Mouse (Mus musculus) monocyte, adult 2 months (primary cell): ENCODE measurements around the gene Pfdn2.

Source experiments
- DNase-seq, 2 experiments: peaks; one replicate each; pipeline ENCODE4 v3.0.0; 2022; ENCODE audit warnings: low spot score in 2 of 2, low read depth in 1 of 2

Gene Pfdn2

DNA sequence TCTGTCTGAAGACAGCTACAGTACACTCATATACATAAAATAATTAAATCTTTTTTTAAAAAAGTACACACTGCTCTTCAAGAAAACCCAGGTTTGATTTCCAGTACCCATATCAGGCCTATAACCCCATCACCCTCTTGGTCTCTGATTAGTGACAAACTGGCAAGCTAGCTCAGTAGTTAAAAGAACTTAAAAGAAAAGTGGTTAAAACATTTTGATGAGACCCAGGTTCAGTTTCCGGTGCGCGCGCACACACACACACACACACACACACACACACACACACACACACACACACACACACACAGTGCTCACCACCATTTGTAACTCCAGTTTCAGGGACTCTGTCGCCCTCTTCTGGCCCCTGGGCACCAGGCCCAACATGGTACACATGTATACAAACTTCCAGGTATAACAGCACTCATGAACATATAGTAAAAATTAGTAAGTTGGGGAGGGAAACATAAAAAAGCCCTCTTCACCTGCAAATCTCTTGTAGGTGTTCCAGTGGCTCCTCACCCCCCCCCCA is 10.4 kb downstream of the Pfdn2 start:
- no peak for DNase-seq

DNA sequence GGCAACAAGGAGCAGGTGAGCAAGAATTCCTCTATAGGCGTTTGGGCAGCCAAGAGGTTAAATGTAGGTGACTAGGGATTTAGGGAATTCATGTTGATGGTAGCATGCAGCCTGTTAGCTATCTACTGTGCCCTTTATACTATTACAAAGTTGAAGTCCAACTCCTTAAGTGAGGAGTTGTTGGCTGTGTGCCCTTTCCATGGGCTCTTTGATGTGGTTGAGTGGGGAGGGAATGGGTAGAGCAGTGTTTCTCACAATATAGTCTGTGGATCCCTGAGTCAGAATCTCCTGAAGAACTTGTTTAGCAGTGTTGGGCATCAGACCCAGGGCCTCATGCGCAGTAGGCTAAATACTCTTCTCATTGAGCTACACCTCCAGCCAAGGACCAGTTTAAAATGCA is 11.3 kb downstream of the Pfdn2 start:
- no peak for DNase-seq

DNA sequence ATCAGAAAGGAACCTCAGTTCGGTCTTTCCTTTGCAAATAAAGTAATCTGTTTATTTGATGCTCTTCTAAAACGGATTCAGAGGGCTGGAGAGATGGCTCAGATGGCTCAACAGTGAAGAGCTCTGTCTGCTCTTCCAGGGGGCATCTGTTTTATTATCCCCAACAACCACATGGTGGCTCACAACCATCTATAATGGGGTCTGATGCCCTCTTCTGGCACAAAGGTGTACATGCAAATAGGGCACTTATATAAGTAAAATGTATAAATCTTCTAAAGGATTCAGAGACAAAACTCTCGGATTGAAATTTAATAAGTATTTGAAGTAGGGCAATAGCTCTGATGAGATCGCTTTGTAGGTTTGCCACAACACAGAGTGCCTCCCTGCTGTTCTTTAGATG is 13.0 kb downstream of the Pfdn2 start:
- peak in 1 of 2 experiments; percentile 23 for DNase-seq

DNA sequence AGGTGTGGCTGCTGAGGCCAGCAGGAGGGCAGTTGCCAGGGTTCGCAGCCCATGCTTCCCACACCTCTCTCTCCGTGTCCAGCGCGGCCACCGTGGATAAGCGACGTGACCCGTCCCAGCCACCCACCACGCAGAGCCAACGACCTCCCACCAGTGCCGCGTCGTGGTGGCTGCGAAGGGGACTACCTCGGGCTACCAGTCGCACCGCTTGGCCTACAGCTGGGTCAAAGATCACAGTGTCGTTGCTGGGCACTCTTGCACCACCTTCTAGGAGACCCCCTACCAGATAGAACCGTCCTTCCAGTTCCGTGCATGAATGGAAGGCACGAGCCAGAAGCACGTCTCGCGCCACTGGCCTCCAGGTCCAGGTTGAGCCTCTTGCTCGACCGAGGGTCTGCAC is 14.8 kb downstream of the Pfdn2 start:
- DNase-seq: no peak

DNA sequence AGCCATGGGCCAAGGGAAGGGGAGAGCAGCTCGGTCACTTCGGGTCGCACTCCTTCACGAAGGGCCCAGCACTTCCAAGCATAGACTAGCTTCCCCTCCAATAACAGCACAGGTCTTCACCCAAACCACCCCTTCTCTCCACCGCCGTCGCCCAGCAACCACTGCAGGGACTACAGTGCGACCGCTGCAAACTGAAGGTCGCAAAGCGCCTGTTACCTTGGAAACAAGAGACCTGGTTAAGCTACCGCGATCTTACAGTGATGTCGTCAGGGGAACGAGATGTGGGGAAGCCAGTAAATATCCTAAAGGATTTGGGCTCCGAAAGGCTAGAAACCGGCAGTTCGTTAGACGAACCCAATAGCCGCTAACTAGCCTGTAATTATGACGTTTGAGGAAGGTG is 15.2 kb downstream of the Pfdn2 start, which contains the start of gene Klhdc9:
Gene Klhdc9, minus strand, starts transcription at position 143 of the 400 bp plus-strand sequence.
- DNase-seq: peak; percentile 65 to 68

DNA sequence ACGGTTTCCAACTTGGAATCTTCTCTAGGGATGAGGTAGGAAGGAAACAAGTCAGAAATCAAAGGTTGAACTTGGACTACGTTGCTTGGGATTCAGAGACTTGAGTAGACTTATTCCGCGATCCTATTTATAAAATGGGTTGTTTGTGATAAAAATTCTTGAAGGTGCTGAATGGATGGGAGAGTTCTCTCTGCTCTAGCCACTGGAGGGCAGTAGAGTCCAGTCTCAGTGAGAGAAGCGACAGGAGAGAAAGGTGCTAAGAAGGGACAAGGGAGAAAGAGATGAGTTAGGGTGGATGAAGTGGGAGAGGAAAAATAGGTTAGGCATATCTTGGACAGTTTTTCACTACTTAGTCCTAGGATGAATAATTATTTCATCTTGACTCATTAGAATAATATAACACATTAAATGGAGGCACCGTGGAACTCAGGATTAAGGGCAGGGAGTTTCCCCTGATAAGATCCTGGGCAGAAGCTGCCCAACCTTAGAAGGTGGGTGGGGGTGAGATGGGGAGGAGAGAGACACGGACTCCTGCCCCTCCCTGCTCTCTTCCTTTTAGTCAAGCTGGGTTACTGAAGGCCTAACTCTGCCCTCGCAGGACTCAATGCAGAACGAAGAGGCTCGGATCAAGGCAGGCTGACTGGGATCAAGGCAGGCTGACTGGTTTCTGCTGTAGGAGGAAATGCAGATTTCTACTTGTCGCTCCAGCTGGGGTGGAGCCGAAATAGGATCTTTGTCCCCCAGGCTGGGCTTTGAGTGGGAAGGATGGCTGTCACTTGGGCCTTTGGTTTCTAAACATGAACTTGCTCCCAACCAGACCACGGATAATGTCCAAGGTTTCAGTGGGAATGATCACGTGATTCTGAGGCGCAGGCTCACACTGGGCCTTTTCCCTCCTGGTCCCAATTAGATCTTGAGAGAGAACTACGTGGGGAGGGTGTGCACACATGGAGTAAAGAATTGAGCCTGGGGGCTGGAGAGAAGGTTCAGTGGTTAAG is 15.9 kb downstream of the Pfdn2 start:
- peak in 1 of 2 experiments; percentile 30 for DNase-seq

DNA sequence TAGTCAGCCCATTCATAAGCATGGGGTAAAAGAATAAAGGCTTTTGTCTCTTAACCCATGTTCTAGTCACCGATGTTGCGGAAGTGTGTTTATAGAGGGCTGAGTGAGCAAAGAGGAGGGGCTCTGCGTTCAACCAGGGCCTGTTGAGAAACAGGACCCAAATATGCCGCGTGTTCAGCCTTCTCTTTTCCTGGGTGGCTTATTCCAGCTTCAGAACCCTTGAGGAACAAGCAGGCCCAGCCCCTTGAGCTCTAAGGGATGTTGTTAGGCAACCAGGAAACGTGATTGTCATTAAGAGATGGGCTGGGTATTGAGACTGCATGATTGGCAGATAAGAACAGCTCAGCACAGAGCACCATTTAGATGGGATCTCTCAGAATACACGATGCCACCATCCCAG is 20.5 kb downstream of the Pfdn2 start:
- DNase-seq: no peak

DNA sequence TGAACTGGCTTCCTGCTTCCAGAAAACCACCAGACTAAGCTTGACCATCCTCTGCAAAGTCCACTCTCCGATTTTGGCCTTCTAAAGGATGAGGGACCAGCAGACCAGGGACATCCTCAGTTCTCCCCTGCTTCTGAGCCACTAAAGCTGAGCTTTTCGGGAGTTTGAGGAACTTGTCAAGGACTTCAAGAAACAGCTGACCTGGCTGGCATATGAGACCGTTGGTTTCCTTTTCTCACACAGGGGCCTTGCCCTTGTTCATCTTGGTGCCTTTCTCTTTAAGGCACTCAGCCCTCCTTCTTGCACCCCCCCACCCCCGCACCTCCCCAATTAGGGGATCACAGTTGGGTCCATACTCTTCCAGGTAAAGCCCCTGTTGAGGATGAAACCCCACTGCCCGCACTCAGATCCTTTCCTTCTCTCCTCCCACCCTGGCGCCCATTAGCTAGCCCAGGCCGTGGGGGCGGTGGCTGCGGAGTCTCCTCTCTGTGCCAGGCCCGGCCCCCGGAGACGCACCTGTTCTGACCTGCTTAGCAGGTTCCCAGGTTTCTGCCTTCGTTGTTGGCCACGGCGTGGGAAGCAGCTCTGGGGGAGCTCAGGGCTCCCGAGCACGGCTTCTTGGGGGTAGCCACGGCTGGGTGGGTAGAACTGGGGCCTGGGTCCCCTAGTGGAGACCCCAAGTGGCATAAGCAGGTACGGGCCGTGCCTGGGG is 24.5 kb downstream of the Pfdn2 start, which contains the start of gene Nectin4:
Gene Nectin4, plus strand, starts transcription at position 255 of the 712 bp plus-strand sequence.
- DNase-seq: no peak

DNA sequence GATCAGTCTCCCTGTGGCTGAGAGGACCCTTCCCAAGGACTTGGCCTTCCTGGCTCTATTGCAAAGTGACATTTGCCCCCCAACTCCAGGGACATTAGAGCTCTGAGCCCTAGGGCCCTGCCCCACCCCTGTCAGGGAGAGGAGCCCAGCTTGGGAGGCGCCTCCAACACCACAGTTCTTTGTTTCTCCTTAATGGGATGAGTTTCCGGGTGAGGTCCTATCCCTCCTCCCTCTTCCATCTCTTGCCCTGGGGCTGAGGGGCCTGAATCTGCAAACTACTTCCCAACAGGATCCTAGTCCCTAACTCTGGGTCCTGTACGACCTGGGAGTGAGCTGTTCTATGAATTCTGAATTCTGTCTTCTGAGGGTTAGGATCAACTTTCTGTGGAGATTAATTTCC is 27.4 kb downstream of the Pfdn2 start:
- DNase-seq: no peak

DNA sequence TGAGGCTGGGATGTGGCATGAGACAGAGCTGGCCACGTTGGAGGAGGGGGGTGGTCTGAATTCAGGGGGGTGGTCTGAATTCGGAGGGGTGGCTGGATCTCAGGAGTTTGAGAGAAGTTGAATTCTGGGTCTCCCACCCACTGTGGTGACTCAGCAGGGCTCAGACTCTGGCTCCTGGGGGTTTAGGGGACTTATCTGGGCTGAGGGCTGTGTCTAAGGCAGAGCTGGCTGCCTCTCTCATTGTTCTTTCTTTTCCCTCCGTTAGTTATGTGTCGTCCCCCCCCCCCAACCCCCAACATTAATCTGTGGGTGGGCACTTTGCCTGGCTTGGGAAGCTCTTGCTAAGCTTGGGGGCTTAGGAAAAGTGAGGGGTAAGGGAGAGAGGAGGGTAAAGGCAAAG is 28.5 kb downstream of the Pfdn2 start:
- no peak for DNase-seq

DNA sequence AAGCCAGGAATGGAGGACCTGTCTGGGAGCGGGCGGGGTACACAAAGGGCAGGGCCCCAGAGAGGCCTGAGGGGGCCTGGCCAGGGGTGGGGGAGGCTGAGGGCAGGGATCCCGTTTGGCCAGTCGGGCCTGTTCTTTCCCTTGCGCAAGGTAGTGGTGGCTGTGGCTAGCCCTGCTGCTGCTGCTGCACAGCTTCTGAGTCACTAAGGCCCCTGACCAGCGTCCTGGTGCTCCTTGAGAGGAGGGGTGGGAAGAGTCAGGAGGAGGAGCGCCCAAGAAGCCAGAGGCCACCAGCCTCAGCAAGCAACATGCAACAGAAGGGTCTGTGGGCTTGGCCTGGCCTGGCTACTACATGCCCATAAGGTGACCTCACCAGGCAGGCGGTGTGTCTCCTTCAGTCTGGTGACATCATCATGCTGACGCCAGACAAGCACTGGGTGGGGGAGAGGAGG is 30.2 kb downstream of the Pfdn2 start:
- no peak for DNase-seq

DNA sequence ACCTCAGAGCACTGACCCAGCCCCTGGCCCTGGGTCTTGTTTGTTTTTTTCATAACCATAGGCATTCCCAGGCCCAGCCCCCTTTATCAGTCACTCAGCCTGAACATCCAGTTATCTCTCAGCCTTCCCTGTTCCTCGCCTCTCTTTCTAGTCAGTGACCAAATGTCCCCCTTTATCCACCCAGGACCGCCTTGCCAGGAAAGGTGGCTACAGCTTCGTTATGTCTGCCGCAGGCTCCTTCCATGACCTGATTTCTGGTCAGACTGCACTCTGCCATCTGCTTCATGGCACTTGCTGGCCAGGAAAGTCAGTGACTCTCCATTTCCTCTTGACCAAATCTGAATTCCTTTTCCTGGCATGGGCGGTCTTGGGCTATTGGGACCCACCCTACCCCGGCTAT is 32.8 kb downstream of the Pfdn2 start:
- no peak for DNase-seq

DNA sequence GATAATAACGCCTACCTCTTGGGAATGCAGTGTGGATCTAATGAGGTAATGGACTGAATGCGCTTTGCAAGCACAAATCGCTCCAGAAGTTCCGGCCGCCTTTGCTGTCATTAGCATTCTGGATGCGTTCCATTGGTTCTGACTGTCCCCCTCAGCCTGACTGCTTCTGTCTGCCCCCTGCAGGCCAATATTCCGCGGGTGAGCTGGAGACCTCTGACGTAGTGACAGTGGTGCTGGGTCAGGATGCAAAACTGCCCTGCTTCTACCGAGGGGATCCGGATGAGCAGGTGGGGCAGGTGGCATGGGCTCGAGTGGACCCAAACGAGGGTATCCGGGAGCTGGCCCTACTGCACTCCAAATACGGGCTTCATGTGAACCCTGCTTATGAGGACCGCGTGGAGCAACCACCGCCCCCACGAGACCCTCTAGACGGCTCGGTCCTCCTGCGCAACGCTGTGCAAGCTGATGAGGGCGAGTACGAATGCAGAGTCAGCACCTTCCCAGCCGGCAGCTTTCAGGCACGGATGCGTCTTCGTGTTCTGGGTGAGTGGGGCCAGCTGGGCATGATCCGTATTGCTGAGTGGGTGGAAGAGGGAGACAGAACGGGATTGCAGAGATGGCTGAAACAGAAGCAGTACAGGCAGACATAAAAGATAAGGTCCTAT is 34.6 kb downstream of the Pfdn2 start:
- DNase-seq: peak in 1 of 2 experiments; percentile 70

DNA sequence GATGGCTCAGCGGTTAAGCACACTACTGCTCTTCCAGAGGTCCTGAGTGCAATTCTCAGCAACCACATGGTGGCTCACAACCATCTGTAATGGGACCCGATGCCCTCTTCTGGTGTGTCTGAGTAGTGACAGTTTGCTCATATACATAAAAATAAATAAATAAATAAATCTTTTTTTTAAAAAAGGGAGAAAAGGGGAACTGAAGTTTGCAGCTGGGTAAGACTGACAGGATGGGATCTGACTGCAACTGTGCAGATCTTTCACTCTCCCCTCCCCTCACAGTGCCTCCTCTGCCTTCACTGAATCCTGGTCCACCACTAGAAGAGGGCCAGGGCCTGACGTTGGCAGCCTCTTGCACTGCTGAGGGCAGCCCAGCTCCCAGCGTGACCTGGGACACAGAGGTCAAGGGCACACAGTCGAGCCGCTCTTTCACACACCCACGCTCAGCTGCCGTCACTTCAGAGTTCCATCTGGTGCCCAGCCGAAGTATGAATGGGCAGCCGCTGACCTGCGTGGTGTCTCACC is 36.7 kb downstream of the Pfdn2 start:
- DNase-seq: no peak

DNA sequence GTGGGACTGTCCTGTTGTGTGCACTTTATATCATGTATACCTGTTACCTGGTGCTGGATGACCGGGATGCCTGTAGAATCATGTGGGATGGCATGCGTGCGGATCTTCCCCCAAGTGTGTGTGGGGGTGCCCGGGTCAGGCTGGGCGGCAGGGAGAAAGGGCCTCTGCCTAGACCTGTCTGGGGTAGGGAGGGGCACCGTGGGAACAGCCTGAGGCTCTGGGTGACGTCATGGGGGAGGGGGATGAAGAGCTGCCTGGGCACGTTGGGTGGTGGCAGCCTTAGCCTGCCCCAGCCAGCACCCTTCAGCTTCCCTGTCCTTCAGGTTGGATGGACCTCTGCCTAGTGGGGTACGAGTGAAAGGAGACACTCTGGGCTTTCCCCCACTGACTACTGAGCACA is 38.9 kb downstream of the Pfdn2 start:
- no peak for DNase-seq

DNA sequence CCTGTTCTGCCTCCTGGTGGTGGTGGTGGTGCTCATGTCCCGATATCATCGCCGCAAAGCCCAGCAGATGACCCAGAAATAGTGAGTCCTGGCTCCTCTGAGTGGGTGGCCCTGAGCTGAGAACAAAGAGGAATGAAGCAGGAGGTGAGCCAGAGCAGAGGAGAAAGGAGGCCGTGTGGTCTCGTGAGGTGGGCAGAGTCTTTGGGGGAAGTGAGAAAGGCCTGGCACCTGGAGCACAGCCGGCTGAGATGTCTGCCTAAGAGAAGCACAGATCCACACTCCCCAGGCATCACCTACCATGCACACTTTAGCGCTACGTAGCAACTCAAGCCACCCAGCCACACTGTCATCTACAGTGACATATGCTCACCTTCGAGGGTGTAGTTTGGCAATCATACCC is 39.7 kb downstream of the Pfdn2 start:
- no peak for DNase-seq

DNA sequence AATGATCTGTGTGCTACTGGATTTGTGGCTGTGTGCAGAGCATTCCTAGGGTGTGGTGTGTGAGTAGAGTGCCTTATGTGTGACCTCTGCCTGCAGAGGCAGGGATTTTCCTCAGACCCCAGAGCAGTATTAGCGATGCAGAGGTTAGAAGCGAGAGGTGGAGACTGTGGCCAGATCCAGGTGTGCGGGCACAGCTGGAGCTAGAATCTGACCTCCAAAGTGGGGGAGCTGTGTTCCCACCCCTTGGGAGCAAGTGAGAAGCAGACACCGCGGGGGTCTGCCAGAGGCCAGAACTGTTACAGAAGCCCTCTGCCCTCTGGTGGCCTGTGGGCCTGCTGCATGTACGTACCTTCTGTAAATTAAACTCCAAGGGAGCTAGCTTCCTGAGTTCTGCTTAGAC is 41.6 kb downstream of the Pfdn2 start:
- DNase-seq: no peak

DNA sequence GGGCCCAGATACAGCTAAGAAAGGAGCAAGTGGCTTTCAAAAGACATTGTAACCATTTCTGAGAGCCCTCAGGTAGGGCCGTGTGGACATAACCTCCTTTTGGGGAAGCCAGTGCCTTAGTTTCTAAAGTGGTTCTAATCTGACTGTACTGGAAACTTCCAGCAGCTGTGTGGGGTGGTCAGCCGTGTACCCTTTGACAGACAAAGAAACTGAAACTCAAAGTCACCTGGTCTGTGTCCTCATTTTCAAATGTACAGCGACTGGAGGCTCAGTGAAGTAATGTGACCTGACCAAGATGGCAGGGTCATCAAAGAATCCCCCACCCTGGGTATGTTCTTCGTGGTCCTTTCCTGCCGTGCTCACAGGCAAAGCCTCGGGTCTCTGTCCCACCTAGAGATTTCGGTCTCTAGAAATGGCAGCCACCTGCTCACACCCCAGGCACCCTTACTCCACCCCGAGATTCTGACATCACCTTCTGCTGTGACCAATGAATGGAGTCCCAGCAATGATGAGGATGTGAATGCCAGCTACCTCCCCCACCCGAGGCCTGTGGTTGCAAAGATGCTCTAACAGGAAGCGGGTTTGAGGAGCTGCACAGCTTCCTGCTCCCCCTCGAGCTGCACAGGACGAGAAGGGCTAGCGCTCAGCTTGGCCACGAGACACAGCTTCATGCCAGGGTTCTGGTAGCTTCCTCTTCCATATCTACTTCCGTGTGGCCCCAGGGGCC is 43.1 kb downstream of the Pfdn2 start, which contains the start of gene Arhgap30:
Gene Arhgap30, plus strand, starts transcription at position 579 of the 727 bp plus-strand sequence.
- DNase-seq: peak; percentile 88 to 91

DNA sequence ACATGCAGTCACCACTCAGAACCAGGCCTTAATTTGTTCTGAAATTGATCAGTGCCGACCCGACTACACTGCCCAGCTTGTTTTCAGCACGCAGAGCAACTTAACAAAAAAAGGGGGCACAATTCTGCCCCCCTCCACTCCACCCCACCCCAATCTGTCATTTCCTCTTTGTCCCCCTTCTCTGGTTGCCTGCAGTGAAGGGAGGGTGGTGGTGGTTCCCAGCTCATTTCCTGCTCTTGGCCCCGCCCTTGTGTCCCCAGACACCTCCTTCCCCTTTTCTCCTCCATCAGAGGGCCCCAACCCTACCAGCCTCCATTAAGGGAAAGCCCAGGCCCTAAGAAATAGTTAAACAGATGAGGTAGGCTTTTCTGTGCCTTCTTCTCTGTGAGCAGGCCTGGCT is 44.6 kb downstream of the Pfdn2 start:
- peak in 1 of 2 experiments; percentile 76 for DNase-seq

DNA sequence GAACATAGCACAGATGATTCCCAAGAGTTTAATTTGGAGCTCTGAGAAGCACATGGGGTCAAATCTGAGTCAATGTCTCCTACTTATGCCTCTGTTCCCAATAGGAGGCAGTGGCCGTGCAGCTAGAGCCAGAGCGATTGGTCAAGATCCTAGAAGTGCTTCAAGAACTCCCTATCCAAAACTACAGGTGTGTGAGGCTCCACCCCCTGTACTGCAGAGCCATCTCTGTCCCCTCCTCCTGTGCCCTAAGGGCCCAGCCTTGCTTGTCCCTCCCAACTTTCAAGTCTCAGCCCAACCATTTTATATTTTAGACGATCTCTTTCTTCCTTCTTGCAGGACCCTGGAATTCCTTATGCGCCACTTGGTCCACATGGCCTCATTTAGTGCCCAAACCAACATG is 56.4 kb downstream of the Pfdn2 start:
- no peak for DNase-seq
